Mouse (Mus musculus): Measurements from ENCODE around the gene Dgkh.

DNA sequence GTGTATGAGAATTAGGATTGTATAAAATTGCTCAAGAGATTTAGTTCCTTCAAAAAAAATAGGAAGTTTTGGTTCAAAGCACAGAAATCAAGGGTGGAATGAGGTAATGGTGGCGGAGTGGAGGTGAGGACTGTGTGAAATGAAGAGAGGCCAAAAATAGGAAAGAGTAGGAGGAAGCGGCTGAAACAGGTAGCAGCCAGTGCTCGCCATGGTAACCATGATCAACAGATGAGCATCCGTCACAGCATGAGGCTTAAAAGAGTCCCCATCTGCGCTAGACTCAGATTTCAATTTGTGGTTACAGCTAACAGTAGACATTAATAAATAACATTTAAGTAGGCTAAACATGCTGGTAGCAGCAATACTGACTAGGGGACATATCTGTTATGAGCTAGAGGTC lies 33.4 kb downstream of the Dgkh start:
- TF ChIP-seq CTCF (IDR thresholded peaks at IDR 0.05; ENCODE audit: low read depth) = no peak
- TF ChIP-seq EP300 (IDR thresholded peaks at IDR 0.05; ENCODE audit: low read depth) = no peak

Data from liver, postnatal 0 days (tissue).